Mouse (Mus musculus) spleen, postnatal 36 days (tissue): Measurements from ENCODE around the gene Pagr1b.
A peak's percentile ranks its signal among the peaks of the same experiment; 100 is the strongest.

Source experiments
- DNase-seq, 2 experiments: peaks; one replicate each; pipeline ENCODE4 v3.0.0; 2022; ENCODE audit warnings: low spot score in 2 of 2, mixed read lengths in 1 of 2

The Pagr1b gene

GRCm38 (mm10) chr7:127020031-127020430 lies 3.7 kb upstream of the Pagr1b start:
- no peak for DNase-seq

DNA sequence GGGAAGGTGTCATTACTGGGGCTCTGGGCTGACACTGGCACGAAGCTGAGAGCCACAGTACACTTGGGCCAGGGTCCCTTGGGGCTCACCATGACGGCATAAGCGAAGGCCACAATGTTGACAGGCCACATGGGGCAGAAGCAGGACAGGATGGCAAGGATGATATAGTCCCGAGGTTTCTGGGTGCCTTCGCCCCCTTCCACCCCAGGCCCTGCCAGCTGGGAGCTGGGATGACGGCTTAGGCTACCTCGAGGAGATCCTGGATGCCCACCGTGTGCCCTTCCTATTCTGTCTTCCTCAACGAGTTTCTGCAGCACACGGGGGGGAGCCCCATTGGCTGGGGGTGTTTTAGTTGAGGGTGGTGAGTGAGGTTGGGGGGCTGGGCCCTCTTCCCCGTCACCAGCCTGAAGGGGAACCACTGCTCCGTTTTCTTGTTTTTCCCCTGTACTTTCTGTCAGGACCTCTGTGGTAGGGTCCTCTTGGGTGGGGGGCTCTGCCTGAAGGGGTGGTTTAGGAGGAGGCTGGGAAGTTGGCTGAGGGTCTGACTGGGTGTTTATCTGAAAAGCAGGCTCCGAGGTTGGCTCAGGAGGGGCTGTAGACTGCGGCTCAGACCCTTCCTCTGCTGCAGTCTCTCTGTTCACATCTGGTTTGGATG lies 3.1 kb upstream of the Pagr1b start:
- DNase-seq, result no peak

GRCm38 (mm10) chr7:127018416-127019305 lies 2.4 kb upstream of the Pagr1b start:
- DNase-seq, result no peak

DNA sequence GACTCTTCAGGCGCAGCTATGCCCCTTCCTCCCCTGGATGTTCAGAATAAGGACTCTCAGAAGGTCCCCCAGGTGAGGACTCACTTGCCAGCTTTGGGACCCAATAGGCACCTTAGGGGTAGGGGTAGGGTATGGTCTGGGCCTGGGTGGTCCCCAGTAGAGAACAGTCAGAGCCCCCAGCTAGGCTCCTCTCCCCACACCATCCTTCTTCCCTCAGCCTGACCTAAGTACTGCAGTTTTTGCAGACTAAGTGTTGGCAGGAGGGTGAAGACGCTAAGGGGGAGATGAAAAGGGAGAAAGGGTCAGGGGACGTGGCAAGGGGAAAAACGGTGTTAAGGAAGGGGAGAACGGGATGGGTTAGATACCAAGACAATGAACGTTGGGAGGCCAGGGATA lies 1.7 kb upstream of the Pagr1b start:
- no peak for DNase-seq

- peak; percentile 97 to 98 for DNase-seq
These were observed 976 bp upstream of the Pagr1b start, which contains the start of gene Pagr1a for GRCm38 (mm10) chr7:127016971-127017949. TSS of gene Pagr1a (minus strand) at chr7:127017352.

DNA sequence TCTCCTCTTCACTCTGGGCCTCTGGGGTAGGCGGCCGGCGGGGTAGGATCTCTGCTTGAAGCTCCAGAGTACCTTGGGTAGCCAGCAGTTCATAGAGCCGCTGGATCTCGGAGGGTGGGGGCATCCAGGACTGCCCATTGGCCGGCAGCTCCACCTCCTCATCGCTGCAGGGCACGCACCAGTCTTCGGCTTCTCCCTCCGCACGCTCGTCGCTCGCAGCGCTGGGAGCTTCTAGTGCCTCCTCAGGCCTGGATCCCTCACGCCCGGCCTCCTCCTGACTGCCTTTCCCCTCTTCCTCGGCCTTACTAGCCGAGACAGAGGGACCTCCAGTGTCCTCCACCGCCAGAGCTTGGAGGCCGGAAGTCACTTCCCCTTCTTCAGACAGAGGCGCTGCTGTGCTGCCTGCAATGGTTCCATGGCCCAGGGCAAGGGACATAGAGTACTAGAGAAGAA lies 228 bp upstream of the Pagr1b start:
- no peak for DNase-seq

DNA sequence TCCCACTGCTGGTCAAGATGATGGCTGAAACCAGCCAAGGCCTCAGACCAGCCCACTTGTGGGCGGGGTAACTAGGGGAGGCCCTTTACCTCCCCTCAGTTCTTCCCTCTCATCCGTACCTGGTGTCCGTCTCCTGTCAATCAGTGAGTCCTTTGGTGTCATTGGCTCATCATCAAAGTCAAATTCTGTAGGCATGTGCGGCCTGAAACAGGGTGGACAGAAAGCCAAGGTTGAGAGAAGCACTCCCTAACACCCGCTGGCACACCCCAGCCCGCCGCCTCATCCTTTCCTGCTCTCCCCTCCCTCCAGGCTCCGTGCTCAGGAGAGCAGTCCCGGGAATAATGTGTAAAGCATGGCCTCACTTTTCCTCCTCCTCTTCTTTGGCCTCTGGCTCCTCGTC lies 203 bp downstream of the Pagr1b start:
- DNase-seq, result peak; percentile 54 to 66

- no peak for DNase-seq
These were observed 1.3 kb downstream of the Pagr1b start for GRCm38 (mm10) chr7:127014993-127015392.

- DNase-seq, result peak; percentile 66 to 73
These were observed 2.0 kb downstream of the Pagr1b start, which contains the start of gene Mvp for GRCm38 (mm10) chr7:127014320-127014719. TSS of gene Mvp (minus strand) at chr7:127014621.

DNA sequence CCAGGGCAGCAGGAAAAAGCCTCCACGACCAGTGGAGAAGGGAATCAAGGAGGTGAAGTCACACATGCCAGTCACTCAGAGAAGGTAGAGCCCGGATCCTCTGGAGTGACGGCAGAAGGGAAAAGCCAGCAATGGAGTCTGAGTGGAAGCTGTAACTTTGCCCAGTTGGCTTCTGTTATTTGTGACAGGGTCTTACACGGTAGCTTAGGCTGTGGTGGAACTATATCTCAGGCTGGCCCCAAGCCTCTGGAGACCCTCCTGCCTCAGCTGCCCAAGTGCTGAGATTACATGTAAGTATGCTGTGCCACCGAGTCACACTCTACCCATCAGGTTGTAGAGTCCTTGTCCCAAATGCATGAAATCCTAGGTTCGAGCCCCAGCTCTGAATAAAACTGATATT lies 2.9 kb downstream of the Pagr1b start:
- DNase-seq, result no peak

DNA sequence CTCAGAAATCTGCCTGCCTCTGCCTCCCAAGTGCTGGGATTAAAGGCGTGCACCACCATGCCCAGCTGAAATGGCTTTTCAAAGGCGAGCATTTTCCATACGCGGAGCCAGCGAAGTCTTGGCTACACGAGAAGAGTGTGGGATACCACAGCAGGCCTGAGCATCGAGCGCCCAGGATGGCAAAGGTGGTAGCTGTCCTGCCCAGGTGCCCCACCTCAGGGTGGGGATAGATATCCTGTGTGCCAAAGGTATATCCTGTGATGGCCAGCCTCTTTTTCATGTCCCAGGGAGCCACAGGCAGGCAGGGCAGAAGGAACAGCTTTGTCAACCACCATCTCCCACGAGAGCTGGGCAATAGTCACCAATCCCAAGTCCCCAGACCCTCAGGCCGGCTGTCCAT lies 3.4 kb downstream of the Pagr1b start:
- DNase-seq, result no peak

DNA sequence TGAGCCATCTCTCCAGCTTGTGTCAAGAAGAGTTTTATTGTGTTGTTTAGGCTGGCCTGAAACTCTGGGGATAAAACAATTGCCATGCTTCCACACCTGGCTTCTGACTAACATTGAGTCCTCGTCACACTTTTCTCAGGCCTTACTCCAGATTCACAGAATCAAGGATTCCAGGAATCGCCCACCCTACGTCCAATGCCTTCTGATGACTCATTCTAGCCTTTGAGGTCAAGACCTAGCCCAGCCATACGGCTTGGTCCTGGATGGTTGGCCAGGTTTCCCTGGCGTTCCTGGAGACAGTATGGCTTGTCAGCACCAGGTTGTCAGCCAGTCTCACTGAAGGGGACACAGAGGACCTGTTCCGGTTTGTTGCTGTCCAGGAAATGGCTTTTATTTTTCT lies 3.9 kb downstream of the Pagr1b start:
- no peak for DNase-seq

DNA sequence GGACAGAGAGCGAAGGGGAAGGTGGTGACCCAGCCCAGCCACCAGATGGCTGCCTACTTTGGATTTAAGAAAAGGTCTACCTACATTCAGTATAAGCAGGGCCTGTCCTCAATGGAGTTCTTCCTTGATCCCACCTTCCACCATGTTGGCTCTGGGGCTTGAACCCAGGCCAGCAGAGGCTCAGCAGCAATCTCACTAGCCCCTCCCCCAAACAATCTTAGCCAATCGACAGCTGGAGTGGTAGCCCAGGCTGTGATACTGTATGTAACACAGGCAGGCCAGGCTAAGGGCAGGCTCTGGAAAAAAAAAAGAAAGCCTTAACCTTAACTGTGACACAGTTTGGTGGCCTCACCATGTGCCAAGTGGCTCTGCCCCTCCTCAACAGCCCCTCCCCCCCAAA lies 4.6 kb downstream of the Pagr1b start:
- no peak for DNase-seq

DNA sequence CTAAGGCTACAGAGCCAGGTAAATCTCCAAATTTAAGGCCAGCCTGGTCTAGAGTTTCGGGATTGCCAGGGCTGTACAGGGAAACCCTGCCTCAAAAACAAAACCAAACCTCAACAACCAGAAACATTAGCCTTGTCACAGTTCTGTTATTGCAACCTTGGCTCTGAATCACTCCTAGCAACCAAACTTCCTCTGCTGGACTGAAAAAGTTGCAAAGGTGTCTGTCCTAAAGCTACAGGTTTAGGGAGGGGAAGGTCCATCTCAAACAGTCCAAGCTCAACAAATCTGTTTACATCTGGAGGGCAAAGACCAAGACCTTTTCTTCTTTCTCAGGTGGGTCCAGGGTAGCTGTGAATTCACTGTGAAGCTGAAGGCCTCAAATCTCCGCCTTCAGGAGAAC lies 5.2 kb downstream of the Pagr1b start:
- no peak for DNase-seq

DNA sequence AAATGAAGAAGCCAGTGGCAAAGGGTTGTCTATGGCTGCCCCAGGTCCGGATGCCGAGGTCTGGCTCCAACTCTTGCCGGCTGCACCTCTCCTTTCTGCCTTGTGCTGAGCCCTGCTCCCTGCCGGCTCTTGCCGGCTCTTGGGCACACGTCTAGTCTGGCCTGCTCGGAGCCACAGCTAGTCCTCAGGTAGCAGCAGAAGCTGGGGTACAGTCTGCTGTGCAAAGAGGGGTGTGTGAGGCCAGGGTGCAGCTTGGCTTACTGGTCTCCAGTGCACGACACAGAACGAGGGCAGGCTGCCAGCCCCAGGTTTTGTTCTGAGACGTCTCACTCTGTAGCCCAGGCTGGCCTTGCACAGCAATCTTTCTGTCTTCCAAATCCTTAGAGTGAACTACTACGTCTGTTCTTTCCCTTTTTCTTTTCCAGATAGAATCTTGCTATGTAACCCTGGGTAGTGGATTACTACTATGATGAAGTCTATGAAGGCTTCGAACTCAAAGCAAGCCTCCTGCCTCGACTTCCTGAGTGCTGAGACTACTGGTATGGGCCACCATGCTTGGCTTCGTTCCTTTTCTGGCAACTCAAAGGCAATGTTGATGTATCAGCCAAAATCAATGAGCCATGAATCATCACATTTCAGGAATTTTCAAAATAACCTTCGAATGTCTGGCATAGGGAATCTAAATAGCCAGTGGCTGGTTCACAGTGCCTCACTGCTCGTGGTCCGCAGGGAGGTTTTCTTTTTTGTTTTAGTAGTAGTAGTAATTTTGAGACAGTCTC lies 6.8 kb downstream of the Pagr1b start:
- no peak for DNase-seq

DNA sequence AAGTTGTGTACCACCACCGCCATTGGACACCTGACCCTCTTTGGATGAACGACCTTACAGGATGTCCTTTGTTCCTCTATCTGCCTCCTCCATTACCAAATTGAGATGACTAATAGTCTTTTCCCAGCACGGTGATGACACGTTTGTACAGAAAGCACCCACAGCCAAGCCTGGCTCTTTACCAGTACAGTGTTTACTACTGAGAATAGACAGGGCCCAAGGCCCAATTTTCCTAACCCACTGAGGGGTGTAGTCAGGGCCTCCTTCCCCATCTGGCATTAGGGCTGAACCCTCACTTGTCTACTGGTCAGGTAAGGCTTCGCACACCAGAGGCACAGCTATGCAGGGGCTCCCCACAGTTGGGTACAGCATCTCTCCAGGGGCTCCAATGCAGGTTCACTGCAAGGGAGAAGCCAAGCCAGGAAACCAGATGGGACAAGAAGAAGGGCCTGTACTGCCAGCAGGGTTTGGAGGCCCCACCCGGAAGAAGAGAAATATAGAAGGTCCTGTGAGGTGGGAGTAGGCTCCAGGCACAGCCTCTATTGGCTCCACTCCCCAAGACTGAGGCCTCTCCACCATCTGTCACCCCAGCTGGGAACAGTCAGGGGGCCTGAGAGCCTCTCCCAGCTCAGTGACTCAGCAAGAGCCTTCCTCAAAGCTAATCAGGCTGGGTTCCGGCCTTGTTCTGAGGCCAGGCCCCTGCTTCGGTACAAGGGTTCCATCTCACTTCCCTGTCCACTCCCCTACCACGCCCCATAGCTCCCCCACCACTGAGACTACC lies 7.9 kb downstream of the Pagr1b start:
- peak; percentile 68 to 71 for DNase-seq

GRCm38 (mm10) chr7:127007313-127008024 lies 8.8 kb downstream of the Pagr1b start:
- no peak for DNase-seq

DNA sequence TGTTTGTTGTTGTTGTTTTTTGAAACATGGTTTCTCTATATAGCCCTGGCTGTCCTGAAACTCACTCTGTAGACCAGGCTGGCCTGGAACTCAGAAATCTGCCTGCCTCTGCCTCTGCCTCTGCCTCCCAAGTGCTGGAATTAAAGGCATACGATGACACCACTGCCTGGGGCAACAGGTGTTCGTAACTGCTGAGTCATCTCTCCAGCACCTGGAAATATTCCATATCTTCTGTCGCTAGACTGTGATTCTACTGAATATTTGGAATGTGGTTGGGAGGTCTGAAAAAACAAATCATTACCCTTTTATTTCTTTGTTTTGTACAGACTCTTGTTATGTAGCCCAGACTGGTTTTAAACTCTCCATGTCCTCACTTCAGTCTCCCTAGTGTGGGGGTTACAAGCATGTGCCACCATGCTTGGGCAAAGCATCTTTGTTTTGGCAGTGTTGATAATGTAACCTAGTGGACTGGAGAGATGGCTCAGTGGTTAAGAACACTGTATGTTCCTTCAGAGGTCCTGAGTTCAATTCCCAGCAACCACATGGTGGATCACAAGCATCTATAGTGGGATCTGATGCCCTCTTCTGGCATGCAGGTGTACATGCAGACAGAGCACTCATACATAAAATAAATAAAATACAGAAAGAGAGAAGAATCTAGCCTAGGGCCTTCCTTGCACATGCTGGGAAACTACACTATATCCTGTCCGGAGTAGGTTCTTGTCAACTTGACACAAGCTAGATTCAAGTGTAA lies 12.0 kb downstream of the Pagr1b start:
- DNase-seq, result no peak

DNA sequence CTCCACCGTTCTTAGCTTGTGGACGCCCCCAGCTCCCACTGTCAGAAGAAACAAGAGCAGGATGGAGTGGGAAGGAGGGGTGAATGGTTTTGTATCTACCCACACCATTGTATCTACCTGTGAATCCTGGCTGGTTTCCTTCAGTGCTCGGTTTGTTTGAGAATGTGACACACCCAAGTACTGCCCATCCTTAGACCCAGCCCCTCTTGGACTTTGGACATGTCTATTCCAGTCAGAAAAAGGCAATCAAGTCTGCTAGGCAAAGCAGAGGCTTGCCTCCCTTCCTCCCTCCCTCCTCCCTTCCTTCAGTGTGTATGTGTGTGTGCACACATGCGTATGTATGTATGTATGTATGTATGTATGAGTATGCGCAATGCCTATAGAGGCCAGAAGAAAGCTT lies 12.7 kb downstream of the Pagr1b start:
- DNase-seq, result no peak
